Mouse (Mus musculus): ENCODE measurements around the gene Syndig1. TPM values are rescaled to one million over a fixed set of nuclear protein-coding genes. Genes with fewer than 3 reads are reported as not detected.

The Syndig1 gene
- polyA plus RNA-seq, 1 experiment: 9.9 TPM

Other genes with a start within 250 kb of the Syndig1 start
- gene C530025M09Rik, start 2.0 kb downstream of the Syndig1 start, polyA plus RNA-seq (2012; rRNA removed): not detected in 2 replicates